Mouse (Mus musculus): Measurements from ENCODE around the gene Slxl1. TPM values are rescaled to one million over a fixed set of nuclear protein-coding genes. Genes with fewer than 3 reads are reported as not detected.
"Not testable (repeated sequence)": the region's sequence is repeated elsewhere in the genome, so short reads cannot be mapped to it uniquely, and the experiment has no call there.

The Slxl1 gene
- not detected for total RNA-seq (2021)
- long read RNA-seq, experiment 1, result 0 reads
- long read RNA-seq, experiment 2, result 0 reads

DNA sequence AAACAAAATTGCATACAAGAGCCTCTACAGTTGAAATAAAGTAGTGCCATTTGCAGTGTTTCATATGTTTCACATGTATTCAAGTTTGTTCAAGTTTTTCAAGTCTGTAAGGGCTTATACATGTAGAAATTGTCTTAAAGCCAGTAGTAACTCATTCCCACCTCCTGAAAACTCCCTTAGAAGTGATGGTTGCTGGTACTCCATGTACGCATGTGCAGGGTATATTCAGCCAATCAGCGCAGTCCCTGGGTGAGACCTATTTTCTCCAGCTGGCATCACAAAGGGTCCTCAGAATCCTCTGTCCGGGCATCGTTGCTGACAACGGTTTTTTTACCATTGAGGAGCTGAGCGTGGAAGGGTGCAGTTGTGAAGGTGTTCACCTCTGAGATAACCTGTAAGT, at the start of gene Slxl1:
Gene Slxl1, plus strand, starts transcription at position 301 of the 400 bp plus-strand sequence.
- not testable (repeated sequence) for DNase-seq

All from adrenal gland, postnatal 36 days (tissue).